Mouse (Mus musculus): Measurements from ENCODE around the gene Cox7a1. TPM values are rescaled to one million over a fixed set of nuclear protein-coding genes. Genes with fewer than 3 reads are reported as not detected.
A peak's percentile ranks its signal among the peaks of the same experiment; 100 is the strongest.
"Not testable (repeated sequence)": the region's sequence is repeated elsewhere in the genome, so short reads cannot be mapped to it uniquely, and the experiment has no call there.

Gene Cox7a1
- polyA plus RNA-seq, 1 experiment, result 21.7 TPM

- Histone ChIP-seq H3K4me1 (ENCODE audit: control insufficient read depth, insufficient read depth, low read length) (no peaks in the 10 kb centered on the region), H3K27me3 (ENCODE audit: control insufficient read depth, insufficient read depth, low read length, poor library complexity, severe bottlenecking) (no peaks in the 10 kb centered on the region), H3K36me3 (ENCODE audit: control insufficient read depth, insufficient read depth, low read length, poor library complexity, severe bottlenecking) (no peaks in the 10 kb centered on the region), H3K9me3 (replicated peaks; ENCODE audit: control insufficient read depth, insufficient read depth, low read length, poor library complexity, severe bottlenecking) (no peaks in the 10 kb centered on the region), H3K9ac (ENCODE audit: low read depth, poor library complexity, severe bottlenecking) (peak overlapping the region; percentile 70; the same call in 1 of the 2 replicates), H3K4me3 (ENCODE audit: low read depth, low read length) (peak overlapping the region; percentile 91), H3K27ac (ENCODE audit: insufficient read depth, low read length) (no peak overlapping the region)
- no peak for TF ChIP-seq CTCF (IDR thresholded peaks at IDR 0.05; ENCODE audit: low read depth, low read length)
- no peak for TF ChIP-seq POLR2A (IDR thresholded peaks at IDR 0.05; ENCODE audit: insufficient read depth, low read length)
- TF ChIP-seq EP300 (IDR thresholded peaks at IDR 0.05; ENCODE audit: insufficient read depth, low read depth, low read length), result no peak
Observed at GRCm38 (mm10) chr7:30170283-30170951, 13.5 kb upstream of the Cox7a1 start.

DNA sequence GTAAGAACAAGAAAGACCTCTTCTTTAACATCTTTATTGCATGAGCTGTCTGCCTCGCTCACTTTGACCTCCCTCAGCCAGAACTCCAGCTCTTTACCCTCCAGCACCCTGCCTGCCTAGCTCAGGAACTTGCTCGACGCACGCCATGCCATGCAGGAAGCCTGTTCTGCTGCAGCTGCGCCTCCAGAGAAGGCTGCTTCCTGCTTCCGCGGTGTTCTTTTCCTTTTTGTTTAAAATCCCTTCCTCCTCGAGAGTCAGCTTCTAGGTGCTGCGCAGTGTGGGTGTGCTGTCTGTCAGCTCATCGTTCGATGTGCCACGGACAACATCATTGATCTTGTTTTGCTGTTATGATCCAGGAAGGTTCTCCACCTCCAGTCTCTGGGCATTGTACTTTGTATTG, 7.5 kb upstream of the Cox7a1 start:
- H3K4me3 ChIP-seq (ENCODE audit: low read depth, low read length), result no peak overlapping the region
- H3K9me3 ChIP-seq (replicated peaks; ENCODE audit: control insufficient read depth, insufficient read depth, low read length, poor library complexity, severe bottlenecking), result no peaks in the 10 kb centered on the region
- H3K27ac ChIP-seq (ENCODE audit: insufficient read depth, low read length), result no peak overlapping the region
- H3K4me1 ChIP-seq (ENCODE audit: control insufficient read depth, insufficient read depth, low read length), result no peaks in the 10 kb centered on the region
- TF ChIP-seq CTCF (IDR thresholded peaks at IDR 0.05; ENCODE audit: low read depth, low read length), result no peak
- no peak for TF ChIP-seq EP300 (IDR thresholded peaks at IDR 0.05; ENCODE audit: insufficient read depth, low read depth, low read length)
- no peak for TF ChIP-seq POLR2A (IDR thresholded peaks at IDR 0.05; ENCODE audit: insufficient read depth, low read length)
- H3K9ac ChIP-seq (ENCODE audit: low read depth, poor library complexity, severe bottlenecking), result no peak overlapping the region
- no peaks in the 10 kb centered on the region for H3K27me3 ChIP-seq (ENCODE audit: control insufficient read depth, insufficient read depth, low read length, poor library complexity, severe bottlenecking)
- H3K36me3 ChIP-seq (ENCODE audit: control insufficient read depth, insufficient read depth, low read length, poor library complexity, severe bottlenecking), result no peaks in the 10 kb centered on the region

- Histone ChIP-seq H3K4me1 (ENCODE audit: control insufficient read depth, insufficient read depth, low read length) (no peaks in the 10 kb centered on the region), H3K27ac (ENCODE audit: insufficient read depth, low read length) (no peak overlapping the region), H3K9me3 (replicated peaks; ENCODE audit: control insufficient read depth, insufficient read depth, low read length, poor library complexity, severe bottlenecking) (no peaks in the 10 kb centered on the region), H3K9ac (ENCODE audit: low read depth, poor library complexity, severe bottlenecking) (no peak overlapping the region), H3K36me3 (ENCODE audit: control insufficient read depth, insufficient read depth, low read length, poor library complexity, severe bottlenecking) (no peaks in the 10 kb centered on the region), H3K4me3 (ENCODE audit: low read depth, low read length) (no peak overlapping the region), H3K27me3 (ENCODE audit: control insufficient read depth, insufficient read depth, low read length, poor library complexity, severe bottlenecking) (no peaks in the 10 kb centered on the region)
- TF ChIP-seq POLR2A (IDR thresholded peaks at IDR 0.05; ENCODE audit: insufficient read depth, low read length) (no peak), EP300 (IDR thresholded peaks at IDR 0.05; ENCODE audit: insufficient read depth, low read depth, low read length) (no peak), CTCF (IDR thresholded peaks at IDR 0.05; ENCODE audit: low read depth, low read length) (no peak)
Observed at GRCm38 (mm10) chr7:30178256-30178655, 5.7 kb upstream of the Cox7a1 start.

DNA sequence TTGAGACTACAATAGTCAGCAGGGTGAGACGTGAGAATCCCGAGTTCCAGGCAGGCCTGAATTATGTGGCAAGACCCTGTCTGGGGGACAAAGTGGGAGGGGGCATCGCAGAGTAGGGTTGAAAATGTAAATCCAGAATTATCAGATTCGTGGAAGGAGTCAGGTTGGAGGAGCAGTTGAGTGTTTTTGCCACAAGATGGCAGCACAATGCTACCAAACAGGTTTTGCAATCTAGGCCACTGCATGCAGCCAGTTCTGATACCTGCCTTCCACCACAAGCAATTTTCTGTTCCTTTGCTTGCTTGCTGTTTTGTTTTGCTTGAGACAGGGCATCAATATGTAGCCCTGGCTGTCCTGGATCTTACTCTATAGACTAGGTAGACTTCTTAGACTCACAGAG, 2.6 kb upstream of the Cox7a1 start:
- Histone ChIP-seq H3K27ac (ENCODE audit: insufficient read depth, low read length) (no peak overlapping the region; the same call in 1 of the 2 replicates), H3K9ac (ENCODE audit: low read depth, poor library complexity, severe bottlenecking) (no peak overlapping the region), H3K4me3 (ENCODE audit: low read depth, low read length) (no peak overlapping the region), H3K27me3 (ENCODE audit: control insufficient read depth, insufficient read depth, low read length, poor library complexity, severe bottlenecking) (no peaks in the 10 kb centered on the region), H3K36me3 (ENCODE audit: control insufficient read depth, insufficient read depth, low read length, poor library complexity, severe bottlenecking) (0 out of 2 replicates have a peak, but pooled peaks cover under 1% of the 10 kb centered on the region), H3K9me3 (replicated peaks; ENCODE audit: control insufficient read depth, insufficient read depth, low read length, poor library complexity, severe bottlenecking) (no peaks in the 10 kb centered on the region), H3K4me1 (ENCODE audit: control insufficient read depth, insufficient read depth, low read length) (no peaks in the 10 kb centered on the region)
- TF ChIP-seq CTCF (IDR thresholded peaks at IDR 0.05; ENCODE audit: low read depth, low read length) (peak; percentile 66), POLR2A (IDR thresholded peaks at IDR 0.05; ENCODE audit: insufficient read depth, low read length) (no peak), EP300 (IDR thresholded peaks at IDR 0.05; ENCODE audit: insufficient read depth, low read depth, low read length) (no peak)

- not testable (repeated sequence) for H3K4me3 ChIP-seq (ENCODE audit: low read depth, low read length); H3K9me3 ChIP-seq (replicated peaks; ENCODE audit: control insufficient read depth, insufficient read depth, low read length, poor library complexity, severe bottlenecking); H3K36me3 ChIP-seq (ENCODE audit: control insufficient read depth, insufficient read depth, low read length, poor library complexity, severe bottlenecking); H3K9ac ChIP-seq (ENCODE audit: low read depth, poor library complexity, severe bottlenecking); H3K27ac ChIP-seq (ENCODE audit: insufficient read depth, low read length); H3K27me3 ChIP-seq (ENCODE audit: control insufficient read depth, insufficient read depth, low read length, poor library complexity, severe bottlenecking); H3K4me1 ChIP-seq (ENCODE audit: control insufficient read depth, insufficient read depth, low read length)
Observed at GRCm38 (mm10) chr7:30181929-30182328, 2.0 kb upstream of the Cox7a1 start.

DNA sequence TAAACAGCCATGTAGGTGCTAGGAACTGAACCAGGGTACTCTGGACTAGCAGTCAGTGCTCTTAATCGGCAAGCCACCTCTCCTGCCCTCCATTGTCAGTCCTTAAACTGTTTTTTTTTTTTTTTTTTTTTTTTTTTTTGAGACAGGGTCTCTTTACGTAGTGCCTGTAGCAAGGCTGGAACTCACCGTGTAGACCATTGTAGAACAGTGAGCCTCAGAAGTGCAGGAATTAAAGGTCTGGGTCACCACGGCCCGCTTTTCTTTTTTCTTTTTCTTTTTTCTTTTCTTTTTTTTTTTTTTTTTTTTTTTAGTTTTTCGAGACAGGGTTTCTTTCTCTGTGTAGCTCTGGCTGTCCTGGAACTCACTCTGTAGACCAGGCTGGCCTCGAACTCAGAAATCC, 755 bp upstream of the Cox7a1 start:
- peak overlapping the region; percentile 38; the same call in 1 of the 2 replicates for H3K9ac ChIP-seq (ENCODE audit: low read depth, poor library complexity, severe bottlenecking)

More for the DNA sequence above, 755 bp upstream of the Cox7a1 start:
- not testable (repeated sequence) for H3K4me3 ChIP-seq (ENCODE audit: low read depth, low read length); H3K27me3 ChIP-seq (ENCODE audit: control insufficient read depth, insufficient read depth, low read length, poor library complexity, severe bottlenecking); H3K4me1 ChIP-seq (ENCODE audit: control insufficient read depth, insufficient read depth, low read length); H3K9me3 ChIP-seq (replicated peaks; ENCODE audit: control insufficient read depth, insufficient read depth, low read length, poor library complexity, severe bottlenecking)
- H3K27ac ChIP-seq (ENCODE audit: insufficient read depth, low read length), result peak overlapping the region; percentile 26; the same call in 1 of the 2 replicates
- H3K36me3 ChIP-seq (ENCODE audit: control insufficient read depth, insufficient read depth, low read length, poor library complexity, severe bottlenecking), result peaks cover 19% of the 10 kb centered on the region
